ENCODE assay signal across 8 mouse cellular contexts in the genomic region with DNA sequence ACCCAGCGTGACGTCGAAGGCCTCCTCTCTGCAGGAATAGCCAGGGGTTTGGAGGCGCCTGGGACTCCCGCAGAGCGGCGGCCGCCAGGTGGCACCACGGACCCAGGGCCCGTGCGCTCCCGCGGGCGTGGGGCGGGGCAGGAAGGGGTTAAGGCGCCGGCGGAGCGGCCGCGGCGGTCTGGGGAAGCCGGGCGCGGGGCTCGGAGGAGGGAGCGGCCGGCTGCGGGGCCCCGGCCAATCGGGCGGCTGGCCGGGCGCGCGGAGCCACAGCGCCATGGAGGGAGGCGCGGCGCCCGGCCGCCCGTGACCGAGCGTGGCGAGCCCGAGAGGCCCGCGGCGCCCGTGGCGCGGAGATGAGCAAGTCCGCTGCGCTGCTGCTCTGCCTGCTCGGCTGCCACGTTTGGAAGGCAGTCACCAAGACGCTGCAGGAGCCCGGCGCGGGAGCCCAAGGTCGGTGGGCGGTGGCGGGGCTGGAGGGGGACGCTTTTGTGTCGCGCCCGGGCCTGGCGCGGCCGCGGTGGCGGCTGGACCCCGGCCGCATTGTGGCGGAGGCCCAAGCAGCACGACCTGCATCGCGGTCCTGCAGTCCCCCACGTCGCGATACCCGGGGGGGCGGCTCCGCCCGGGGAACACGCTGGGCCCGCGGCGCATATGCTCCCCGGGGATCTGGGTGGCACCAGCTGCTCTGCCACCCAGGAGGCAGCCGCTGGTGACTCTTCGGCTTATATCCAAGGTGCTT. TPM values are rescaled to one million over a fixed set of nuclear protein-coding genes. Genes with fewer than 3 reads are reported as not detected.
DNase-seq lines count a peak whose midpoint lies in the region; ATAC-seq and TF ChIP-seq lines count a peak whose summit lies in the region.

No protein-coding gene starts in this region.

- H3K36me3 ChIP-seq in lung, embryonic 14.5 days (ENCODE audit: insufficient read depth), result no peaks in the 10 kb centered on the region

- peak overlapping the region; percentile 20; the same call in 1 of the 2 replicates for H3K27ac ChIP-seq in cerebellum, adult 2 months (ENCODE audit: insufficient read depth, low read length)
- H3K27ac ChIP-seq in lung, embryonic 14.5 days (ENCODE audit: low read depth), result peak overlapping the region; percentile 88

- 0 out of 2 replicates have a peak, but pooled peaks cover 3% of the 10 kb centered on the region for H3K4me1 ChIP-seq in cerebellum, adult 2 months (ENCODE audit: control insufficient read depth, insufficient read depth, low read length)
- peaks cover 13% of the 10 kb centered on the region; the same call in 1 of the 2 replicates for H3K4me1 ChIP-seq in lung, embryonic 14.5 days (ENCODE audit: insufficient read depth)

- DNase-seq in ES-CJ7 (ENCODE audit: low read depth, low spot score), result peak; percentile 27
- DNase-seq in cerebellum, adult 2 months, result peak; percentile 84 to 87
- DNase-seq in layer of hippocampus, adult 9-10 months (ENCODE audit: low spot score), result peak; percentile 73
- peak; percentile 95 for DNase-seq in lung, embryonic 14.5 days
- DNase-seq in ovary, postnatal 14 days (ENCODE audit: low spot score), result peak; percentile 87
- peak; percentile 74 to 75 for DNase-seq in thymus, postnatal 36 days

- peak overlapping the region; percentile 71 for H3K4me2 ChIP-seq in lung, embryonic 14.5 days

- peak overlapping the region; percentile 91 for H3K9ac ChIP-seq in lung, embryonic 14.5 days

- H3K27me3 ChIP-seq in cerebellum, adult 2 months (ENCODE audit: control insufficient read depth, insufficient read depth, low read length), result no peaks in the 10 kb centered on the region
- no peaks in the 10 kb centered on the region for H3K27me3 ChIP-seq in lung, embryonic 14.5 days (ENCODE audit: insufficient read depth, low read length)

- ATAC-seq in frontal cortex, adult (ENCODE audit: low TSS enrichment), result peak; percentile 92
- peak; percentile 82 to 87 for ATAC-seq in hematopoietic stem cell, adult 5-6 weeks (replicated peaks in 1 of 2; ENCODE audit: insufficient read depth in 1 of 2, low FRiP score in 2 of 2, low TSS enrichment in 1 of 2, low read depth in 1 of 2, poor library complexity in 2 of 2, severe bottlenecking in 2 of 2)
- peak; percentile 95 for ATAC-seq in lung, embryonic 14.5 days (ENCODE audit: insufficient read depth)

- TF ChIP-seq CTCF in cerebellum, adult 2 months (IDR thresholded peaks at IDR 0.05; ENCODE audit: borderline replicate concordance, insufficient read depth, low read depth, low read length), result peak; percentile 49; the same call in 1 of the 2 replicates
- peak; percentile 66 for TF ChIP-seq CTCF in lung, embryonic 14.5 days (IDR thresholded peaks at IDR 0.05; ENCODE audit: low read depth)

- WGBS in cerebellum, adult 2 months, result under 1% methylated on average over 93 of the region's 93 CpGs
- WGBS in lung, embryonic 14.5 days, result under 1% methylated on average over 67 of the region's 93 CpGs

- 0 out of 2 replicates have a peak, but pooled peaks have one; percentile 8 for TF ChIP-seq POLR2A in cerebellum, adult 2 months (IDR thresholded peaks at IDR 0.05; ENCODE audit: borderline replicate concordance, insufficient read depth, low read length)

- H3K4me3 ChIP-seq in cerebellum, adult 2 months (replicated peaks; ENCODE audit: insufficient read depth, low read depth, low read length), result peak overlapping the region; percentile 75
- peak overlapping the region; percentile 83 for H3K4me3 ChIP-seq in lung, embryonic 14.5 days (ENCODE audit: low read depth, low read length)

- no peaks in the 10 kb centered on the region for H3K9me3 ChIP-seq in lung, embryonic 14.5 days (ENCODE audit: low read depth, low read length)

RNA-seq across cellular contexts. Expression of gene Fam171a1, which starts 4.3 kb away (rescaled TPM):
- 26.6 and 29.1 TPM in 2 replicates for polyA plus RNA-seq in cerebellum, adult 2 months (2012; rRNA removed)
- total RNA-seq in hematopoietic stem cell, adult 5-6 weeks (2017), result 16.1 and 21.2 TPM in 2 replicates
- 57.0 and 58.3 TPM in 2 replicates for polyA plus RNA-seq in lung, embryonic 14.5 days (2014; fragmentation: Nextera tagmentation; extraction: Ambion mirVana)

Comparison
In these comparisons a context has a peak if more than half of its experiments do, and no peak if none do; other contexts are left out.
1. Peak in every context shown above with its lines: DNase-seq, ATAC-seq, H3K4me3 ChIP-seq and H3K27ac ChIP-seq.
2. DNase-seq: peak in every context shown above with its lines; median percentile 95 in lung, embryonic 14.5 days; 87 in ovary, postnatal 14 days; 86 in cerebellum, adult 2 months; 74 in thymus, postnatal 36 days; 73 in layer of hippocampus, adult 9-10 months; 27 in ES-CJ7.